Mouse (Mus musculus) embryonic stem cell, embryonic (primary cell): Measurements from ENCODE around the gene Polr2i.

ENCODE experiments used
- CTCF ChIA-PET, 4 experiments: fragments of 300-600 bp in 2 of 4; fragments of 350-600 bp in 2 of 4; sonication (Branson Sonifier 250); formaldehyde crosslinking; loops; one replicate each; lab custom pipeline; 2022; ENCODE audit warnings: inconsistent platforms in 2 of 4; lab: Charles Lee
- POLR2A ChIA-PET, 4 experiments: fragments of 300-600 bp in 2 of 4; fragments of 350-600 bp in 2 of 4; sonication (Branson Sonifier 250); formaldehyde crosslinking; loops; one replicate each; lab custom pipeline; 2022; ENCODE audit warnings: antibody characterized with exemption in 4 of 4, inconsistent platforms in 1 of 4; lab: Charles Lee

Polr2i gene

DNA sequence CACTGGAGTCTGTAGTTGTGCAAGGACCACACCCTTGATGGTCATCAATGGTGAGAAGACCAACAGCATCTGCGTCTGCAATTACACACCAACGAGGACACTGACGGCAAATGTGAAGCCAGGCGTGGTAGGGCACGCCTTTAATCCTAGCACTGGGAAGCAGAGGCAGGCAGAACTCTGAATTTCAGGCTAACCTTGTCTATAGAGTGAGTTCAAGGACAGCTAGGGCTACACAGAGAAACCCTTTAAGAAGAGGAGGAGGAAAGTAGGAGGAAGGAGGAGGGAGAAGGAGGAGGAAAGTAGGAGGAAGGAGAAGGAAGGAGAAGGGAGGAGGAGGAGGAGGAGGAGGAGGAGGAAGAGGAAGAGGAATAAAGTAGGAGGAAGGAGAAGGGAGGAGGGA, 33.8 kb downstream of the Polr2i start:
- CTCF ChIA-PET = interaction anchor here in 2 of 4 experiments (1.0 to 1.9 kb wide), 5 partner anchors 26 to 66 kb away, joined by 3 to 10 read pairs (median 9); no protein-coding TSS in a partner anchor
- POLR2A ChIA-PET = interaction anchor here (0.8 to 20.2 kb wide), 23 partner anchors 8 to 323 kb away, joined by 3 to 328 read pairs (median 6); partner anchors contain the start of genes Thap8 (in 3 of the 4), Wdr62 (in 3 of the 4), Polr2i (in 2 of the 4) and Tbcb (in 2 of the 4)

DNA sequence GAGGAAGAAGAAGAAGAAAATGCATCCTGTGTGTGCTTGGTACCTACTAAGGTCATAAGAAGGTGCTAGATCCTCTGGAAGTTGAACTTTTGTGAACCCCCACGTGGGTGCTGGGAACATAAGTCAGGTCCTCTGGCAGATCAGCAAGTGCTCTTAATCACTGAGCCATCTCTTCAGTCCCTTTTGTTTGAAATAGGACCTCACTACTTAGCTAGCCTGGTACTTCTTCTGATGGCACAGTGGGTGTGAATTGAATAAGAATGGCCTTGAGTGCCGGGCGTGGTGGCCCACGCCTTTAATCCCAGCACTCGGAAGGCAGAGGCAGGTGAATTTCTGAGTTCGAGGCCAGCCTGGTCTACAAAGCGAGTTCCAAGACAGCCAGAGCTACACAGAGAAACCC, 34.2 kb downstream of the Polr2i start:
- POLR2A ChIA-PET = interaction anchor here (0.8 to 20.2 kb wide), 26 partner anchors 9 to 322 kb away, joined by 3 to 328 read pairs (median 7); partner anchors contain the start of genes Thap8 (in 4 of the 4), Wdr62 (in 4 of the 4), Polr2i (in 2 of the 4) and Tbcb (in 2 of the 4)
- CTCF ChIA-PET = interaction anchor here in 3 of 4 experiments (1.0 to 1.9 kb wide), 12 partner anchors 16 to 67 kb away, joined by 3 to 10 read pairs (median 4); partner anchors contain the start of genes Polr2i (in 1 of the 3) and Tbcb (in 1 of the 3)

DNA sequence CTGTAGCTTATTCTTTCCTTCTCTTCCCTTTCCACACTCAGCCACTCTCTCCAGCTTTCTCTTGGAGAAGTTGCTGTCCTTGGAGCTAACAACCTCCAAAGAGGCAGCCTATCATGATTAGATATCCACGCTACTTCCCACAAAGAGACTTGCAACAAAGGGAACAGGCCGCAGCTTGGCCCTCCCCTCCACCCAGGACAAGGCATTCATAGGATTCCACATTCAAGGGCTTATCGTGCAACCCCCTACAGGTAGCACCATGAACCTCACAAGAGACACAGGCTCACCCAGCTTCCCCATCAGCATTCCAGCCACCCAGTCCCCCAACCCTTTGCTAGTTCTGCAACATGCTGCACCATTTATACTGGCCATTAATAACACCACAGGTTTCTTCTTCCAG, 35.0 kb downstream of the Polr2i start:
- POLR2A ChIA-PET = interaction anchor here (0.6 to 20.2 kb wide), 35 partner anchors 9 to 1459 kb away, joined by 3 to 328 read pairs (median 4); partner anchors contain the start of genes Thap8 (in 4 of the 4), Wdr62 (in 4 of the 4), Polr2i (in 2 of the 4) and Tbcb (in 2 of the 4)
- CTCF ChIA-PET = interaction anchor here in 3 of 4 experiments (0.7 to 1.9 kb wide), 15 partner anchors 10 to 111 kb away, joined by 3 to 9 read pairs (median 3); partner anchors contain the start of genes Capns1 (in 1 of the 3), Polr2i (in 1 of the 3) and Tbcb (in 1 of the 3)

DNA sequence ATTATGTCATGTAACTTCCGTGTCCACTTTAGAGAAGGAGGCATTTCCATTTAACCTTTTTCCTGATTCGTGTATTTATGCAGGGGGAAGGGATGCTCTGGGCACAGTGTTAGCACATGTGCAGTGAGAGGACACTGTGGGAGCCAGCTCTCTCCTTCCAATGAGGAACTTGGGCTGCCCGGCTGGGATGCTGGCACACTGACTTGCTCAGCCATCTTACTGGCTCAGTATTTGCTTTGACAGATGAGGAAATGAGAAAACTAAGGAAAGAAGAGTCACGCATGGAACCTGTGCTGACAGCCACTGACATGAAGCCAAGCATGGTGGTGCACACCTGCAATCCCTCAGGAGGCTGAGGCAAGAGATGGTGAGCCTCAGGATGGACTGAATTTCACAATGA, 37.9 kb downstream of the Polr2i start:
- CTCF ChIA-PET = interaction anchor here in 1 of 4 experiments (0.6 kb wide), 1 partner anchor 49 kb away, joined by 3 read pairs; no protein-coding TSS in a partner anchor

DNA sequence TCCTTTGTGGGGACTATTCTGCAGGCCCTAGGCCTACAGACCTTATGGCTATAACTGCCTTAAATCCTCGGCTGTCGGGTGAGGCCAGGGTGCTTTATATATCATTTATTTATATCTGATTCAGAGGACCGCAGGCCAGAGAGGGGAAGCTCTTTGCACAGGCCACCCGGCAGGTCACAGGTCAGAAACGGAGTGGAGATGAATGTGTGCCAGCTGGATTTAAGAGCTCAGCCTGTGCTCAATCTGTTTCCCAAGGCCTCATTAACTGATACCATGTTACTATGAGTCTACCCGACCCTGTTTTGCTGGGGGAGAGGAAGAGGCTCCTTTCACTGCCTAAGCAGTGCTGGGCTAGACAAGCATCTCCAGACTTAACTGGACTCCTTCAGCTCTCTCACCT, 42.6 kb downstream of the Polr2i start:
- ChIA-PET POLR2A (interaction anchor here in 2 of 4 experiments (1.3 to 15.3 kb wide), 2 partner anchors 9 to 12 kb away, joined by 3 to 328 read pairs; no protein-coding TSS in a partner anchor), CTCF (no interaction called here)

More for the DNA sequence above, 37.9 kb downstream of the Polr2i start:
- POLR2A ChIA-PET = interaction anchor here in 3 of 4 experiments (0.7 to 20.2 kb wide), 9 partner anchors 10 to 36 kb away, joined by 3 to 328 read pairs (median 13); partner anchors contain the start of genes Thap8 (in 3 of the 3), Wdr62 (in 3 of the 3), Ovol3 (in 1 of the 3) and Polr2i (in 1 of the 3)

DNA sequence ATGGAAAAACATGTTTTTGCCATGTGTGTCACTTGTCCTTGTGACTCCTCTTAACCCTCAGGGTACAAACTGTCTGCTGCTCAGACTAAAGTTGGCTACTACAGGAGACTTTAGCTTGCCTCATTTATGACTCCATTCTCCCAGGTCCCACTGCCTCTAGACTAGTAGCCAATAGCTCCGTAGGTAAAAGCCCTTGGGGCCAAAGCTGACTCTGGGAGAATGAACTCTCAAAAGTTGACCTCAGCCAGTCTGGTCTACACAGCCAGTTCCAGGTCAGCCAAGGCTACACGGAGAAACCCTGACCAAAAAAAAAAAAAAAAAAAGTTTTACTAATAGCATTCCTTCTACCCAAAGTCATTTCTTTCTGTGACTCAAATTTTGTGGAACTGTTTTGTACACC, 47.2 kb downstream of the Polr2i start:
- CTCF ChIA-PET = interaction anchor here in 1 of 4 experiments (0.7 kb wide), 2 partner anchors 102 to 329 kb away, joined by 3 to 4 read pairs; no protein-coding TSS in a partner anchor
- POLR2A ChIA-PET = interaction anchor here (0.7 to 15.3 kb wide), 16 partner anchors 12 to 1721 kb away, joined by 3 to 328 read pairs (median 6); partner anchors contain the start of genes Ovol3 (in 1 of the 4), Polr2i (in 1 of the 4) and Tbcb (in 1 of the 4)

DNA sequence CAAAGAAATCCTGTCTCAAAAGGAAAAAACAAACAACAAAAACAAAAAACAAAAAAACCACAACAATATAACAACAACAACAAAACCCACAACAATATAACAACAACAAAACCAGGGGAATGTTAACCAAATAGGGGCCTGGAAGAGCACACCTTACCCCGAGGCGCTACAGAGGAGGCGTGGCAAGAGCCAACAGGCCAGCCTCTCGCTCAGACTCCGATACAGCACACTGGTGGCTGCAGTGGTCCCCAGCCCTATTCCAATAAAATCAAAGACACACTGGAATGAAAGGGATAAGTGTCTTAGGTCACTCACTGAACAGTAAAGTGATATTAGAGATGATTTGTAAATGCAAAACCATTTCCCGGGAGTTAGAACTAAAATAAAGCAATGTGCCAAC, 47.8 kb downstream of the Polr2i start:
- CTCF ChIA-PET = interaction anchor here in 1 of 4 experiments (0.7 to 1.8 kb wide), 2 partner anchors 21 to 328 kb away, joined by 4 to 20 read pairs; no protein-coding TSS in a partner anchor
- POLR2A ChIA-PET = interaction anchor here (0.5 to 15.3 kb wide), 35 partner anchors 13 to 373 kb away, joined by 3 to 328 read pairs (median 5); partner anchors contain the start of genes Capns1 (in 2 of the 4), Alkbh6 (in 1 of the 4), Clip3 (in 1 of the 4) and Cox7a1 (in 1 of the 4)

DNA sequence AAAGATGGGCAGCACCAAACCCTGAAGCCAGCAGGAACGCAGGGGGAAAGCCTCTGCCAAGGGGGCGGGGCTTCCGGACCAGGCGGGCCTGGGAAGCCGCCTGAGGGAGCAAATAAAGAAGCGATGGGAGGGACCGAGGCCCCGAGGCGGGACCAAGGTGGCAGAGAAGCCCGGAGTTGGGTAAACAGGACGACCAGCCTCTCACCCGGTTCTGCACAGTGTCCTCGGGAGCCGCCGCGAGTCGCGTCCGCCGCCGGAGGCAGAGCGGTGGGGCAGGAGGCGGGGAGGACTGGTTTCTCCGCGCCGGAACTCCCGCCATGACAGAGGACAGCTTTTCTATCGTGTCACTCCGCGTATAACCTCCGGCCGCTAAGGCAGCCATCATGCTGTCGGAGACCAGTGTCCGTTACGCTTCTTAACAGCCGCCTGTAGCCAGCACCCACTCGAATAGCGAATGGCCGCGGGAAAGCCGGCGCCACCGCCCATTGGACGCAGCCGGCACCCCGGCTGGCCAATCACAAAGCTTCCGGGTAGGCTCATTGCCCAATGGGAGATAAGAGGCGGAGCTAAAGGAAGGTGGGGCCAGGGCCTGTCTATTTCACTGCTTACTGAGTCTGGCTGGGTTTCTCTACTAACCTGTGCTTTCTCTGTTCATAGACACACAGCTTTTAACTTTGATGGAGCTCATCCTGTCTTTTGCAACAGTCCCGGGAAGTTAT, 48.4 kb downstream of the Polr2i start, which contains the start of the genes Thap8 and Wdr62:
Gene Thap8 (plus strand): TSS at position 144 of the 719 bp plus-strand sequence.
Gene Wdr62 (minus strand): TSS at position 469 of the 719 bp plus-strand sequence.
- CTCF ChIA-PET = interaction anchor here (0.6 to 1.8 kb wide), 13 partner anchors 12 to 579 kb away, joined by 3 to 20 read pairs (median 3); partner anchors contain the start of genes Capns1 (in 1 of the 4), Clip3 (in 1 of the 4), Polr2i (in 1 of the 4) and Tbcb (in 1 of the 4)
- POLR2A ChIA-PET = interaction anchor here (0.5 to 15.3 kb wide), 186 partner anchors 9 to 1898 kb away, joined by 3 to 328 read pairs (median 5); partner anchors contain the start of genes Capns1 (in 3 of the 4), Clip3 (in 3 of the 4), Cox7a1 (in 3 of the 4) and E130208F15Rik (in 3 of the 4)

DNA sequence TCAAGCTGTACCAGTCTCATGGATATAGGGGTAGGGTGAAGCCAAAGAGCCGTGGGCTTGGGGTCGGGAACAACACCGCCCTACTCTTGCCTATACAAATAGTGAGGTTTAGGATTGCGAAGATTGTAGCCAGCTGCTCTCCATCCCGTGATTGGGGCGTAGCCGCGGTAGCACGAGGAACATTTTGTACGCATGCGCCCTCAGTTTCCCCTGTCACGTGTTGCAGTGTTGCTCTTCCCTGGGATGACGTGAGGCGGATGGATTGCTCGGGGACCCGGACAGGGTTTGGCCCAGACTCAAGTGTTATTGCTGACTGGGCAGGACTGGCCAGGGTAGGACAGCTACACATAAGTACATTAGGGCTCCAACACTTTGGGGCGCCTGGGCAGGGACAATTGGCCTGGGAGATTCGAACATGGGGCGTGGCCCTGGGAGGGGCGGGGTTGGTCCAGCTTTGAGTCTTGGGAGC, 49.0 kb downstream of the Polr2i start:
- ChIA-PET CTCF (interaction anchor here (0.6 to 1.8 kb wide), 14 partner anchors 11 to 579 kb away, joined by 3 to 20 read pairs (median 4); partner anchors contain the start of genes Capns1 (in 1 of the 4), Clip3 (in 1 of the 4), Polr2i (in 1 of the 4) and Tbcb (in 1 of the 4)), POLR2A (interaction anchor here (0.6 to 15.3 kb wide), 181 partner anchors 8 to 1899 kb away, joined by 3 to 328 read pairs (median 5); partner anchors contain the start of genes Capns1 (in 3 of the 4), Clip3 (in 3 of the 4), Cox7a1 (in 3 of the 4) and E130208F15Rik (in 3 of the 4))

DNA sequence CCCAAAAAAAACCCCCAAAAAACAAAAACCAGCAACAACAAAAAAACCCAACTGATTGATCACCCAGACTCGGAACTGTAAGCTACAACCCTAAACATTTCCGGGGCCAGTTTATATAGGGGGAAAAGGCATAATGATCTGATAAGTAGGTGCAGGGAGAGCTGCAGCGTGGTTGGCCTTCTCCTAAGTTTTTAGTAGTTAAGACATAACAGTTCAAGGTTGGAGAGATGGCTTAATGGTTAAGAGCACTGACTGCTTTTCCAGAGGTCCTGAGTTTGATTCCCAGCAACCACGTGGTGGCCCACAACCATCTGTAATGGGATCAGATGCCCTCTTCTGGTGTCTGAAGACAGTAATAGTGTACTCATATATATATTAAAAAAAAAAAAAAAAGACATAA, 49.8 kb downstream of the Polr2i start:
- POLR2A ChIA-PET = interaction anchor here (0.6 to 15.3 kb wide), 62 partner anchors 9 to 812 kb away, joined by 3 to 328 read pairs (median 8); partner anchors contain the start of genes Clip3 (in 2 of the 4), E130208F15Rik (in 2 of the 4), Ovol3 (in 2 of the 4) and Polr2i (in 2 of the 4)
- CTCF ChIA-PET = interaction anchor here in 3 of 4 experiments (0.7 to 1.8 kb wide), 8 partner anchors 10 to 156 kb away, joined by 3 to 20 read pairs (median 4); partner anchors contain the start of genes Capns1 (in 1 of the 3) and Clip3 (in 1 of the 3)

DNA sequence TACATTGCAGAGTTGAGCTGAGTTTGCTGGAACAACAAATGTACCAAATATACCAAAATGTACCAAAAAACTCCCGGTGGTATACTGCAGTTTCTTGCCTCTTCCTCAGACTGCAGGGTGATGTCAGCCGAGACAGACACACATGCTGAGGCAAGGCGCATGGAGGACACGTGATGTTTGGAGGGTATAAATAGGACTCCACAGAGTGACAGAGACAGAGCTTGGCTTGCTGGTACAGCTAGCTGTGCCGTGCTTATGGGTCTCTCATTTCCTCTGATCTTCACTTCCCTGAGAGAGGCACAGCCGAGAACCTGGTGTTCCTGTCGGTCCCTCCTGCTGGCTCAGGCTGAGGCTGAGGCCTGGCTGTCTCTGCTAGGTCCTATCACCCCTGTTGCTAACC, 51.0 kb downstream of the Polr2i start:
- POLR2A ChIA-PET = interaction anchor here in 3 of 4 experiments (0.6 to 15.3 kb wide), 26 partner anchors 10 to 294 kb away, joined by 3 to 328 read pairs (median 6); partner anchors contain the start of genes Clip3 (in 2 of the 3), E130208F15Rik (in 2 of the 3), Polr2i (in 2 of the 3) and Sdhaf1 (in 2 of the 3)
- CTCF ChIA-PET = interaction anchor here in 3 of 4 experiments (0.6 to 1.8 kb wide), 6 partner anchors 16 to 54 kb away, joined by 3 to 6 read pairs (median 4); no protein-coding TSS in a partner anchor
